Mouse (Mus musculus): ENCODE results near the gene Phf23. TPM values are rescaled to one million over a fixed set of nuclear protein-coding genes. Genes with fewer than 3 reads are reported as not detected.

The Phf23 gene
- polyA plus RNA-seq, 1 experiment, result not detected

GRCm38 (mm10) chr11:70029829-70030550 lies 34.4 kb downstream of the Phf23 start:
- WGBS, result 23% methylated on average over 11 of the region's 11 CpGs
- TF ChIP-seq CTCF (IDR thresholded peaks at IDR 0.05; ENCODE audit: insufficient read depth, low read depth, low read length), result no peak
- no peak for TF ChIP-seq POLR2A (IDR thresholded peaks at IDR 0.05; ENCODE audit: insufficient read depth, low read depth, low read length)
- Histone ChIP-seq H3K4me3 (ENCODE audit: insufficient read depth, low read depth, low read length) (peak overlapping the region; percentile 44), H3K27ac (ENCODE audit: insufficient read depth, low read depth, low read length) (peak overlapping the region; percentile 53; the same call in 1 of the 2 replicates), H3K4me1 (ENCODE audit: control insufficient read depth, insufficient read depth, low read length) (peaks cover 49% of the 10 kb centered on the region)

- 90% methylated on average over 28 of the region's 28 CpGs for WGBS
- Histone ChIP-seq H3K4me1 (ENCODE audit: control insufficient read depth, insufficient read depth, low read length) (peaks cover 46% of the 10 kb centered on the region), H3K4me3 (ENCODE audit: insufficient read depth, low read depth, low read length) (no peak overlapping the region), H3K27ac (ENCODE audit: insufficient read depth, low read depth, low read length) (no peak overlapping the region)
- TF ChIP-seq CTCF (IDR thresholded peaks at IDR 0.05; ENCODE audit: insufficient read depth, low read depth, low read length) (no peak), POLR2A (IDR thresholded peaks at IDR 0.05; ENCODE audit: insufficient read depth, low read depth, low read length) (no peak)
These were observed 35.2 kb downstream of the Phf23 start for GRCm38 (mm10) chr11:70030651-70031320.

- peaks cover 41% of the 10 kb centered on the region for H3K4me1 ChIP-seq (ENCODE audit: control insufficient read depth, insufficient read depth, low read length)
- WGBS, result 95% methylated on average over 11 of the region's 11 CpGs
- TF ChIP-seq POLR2A (IDR thresholded peaks at IDR 0.05; ENCODE audit: insufficient read depth, low read depth, low read length) (no peak), CTCF (IDR thresholded peaks at IDR 0.05; ENCODE audit: insufficient read depth, low read depth, low read length) (no peak)
- no peak overlapping the region for H3K4me3 ChIP-seq (ENCODE audit: insufficient read depth, low read depth, low read length)
- no peak overlapping the region for H3K27ac ChIP-seq (ENCODE audit: insufficient read depth, low read depth, low read length)
These were observed 35.7 kb downstream of the Phf23 start for GRCm38 (mm10) chr11:70031321-70031670.

- 57% methylated on average over 7 of the region's 7 CpGs for WGBS
- H3K4me3 ChIP-seq (ENCODE audit: insufficient read depth, low read depth, low read length), result no peak overlapping the region
- no peak overlapping the region for H3K27ac ChIP-seq (ENCODE audit: insufficient read depth, low read depth, low read length)
- H3K4me1 ChIP-seq (ENCODE audit: control insufficient read depth, insufficient read depth, low read length), result no peaks in the 10 kb centered on the region
- TF ChIP-seq CTCF (IDR thresholded peaks at IDR 0.05; ENCODE audit: insufficient read depth, low read depth, low read length) (no peak), POLR2A (IDR thresholded peaks at IDR 0.05; ENCODE audit: insufficient read depth, low read depth, low read length) (no peak)
These were observed 42.6 kb downstream of the Phf23 start for GRCm38 (mm10) chr11:70038174-70038573.

- no peak overlapping the region for H3K4me3 ChIP-seq (ENCODE audit: insufficient read depth, low read depth, low read length)
- H3K27ac ChIP-seq (ENCODE audit: insufficient read depth, low read depth, low read length), result no peak overlapping the region
- no peaks in the 10 kb centered on the region for H3K4me1 ChIP-seq (ENCODE audit: control insufficient read depth, insufficient read depth, low read length)
- TF ChIP-seq POLR2A (IDR thresholded peaks at IDR 0.05; ENCODE audit: insufficient read depth, low read depth, low read length), result no peak
- no peak for TF ChIP-seq CTCF (IDR thresholded peaks at IDR 0.05; ENCODE audit: insufficient read depth, low read depth, low read length)
- 92% methylated on average over 10 of the region's 10 CpGs for WGBS
These were observed 44.1 kb downstream of the Phf23 start for GRCm38 (mm10) chr11:70039631-70040030.

GRCm38 (mm10) chr11:70040184-70040583 lies 44.6 kb downstream of the Phf23 start:
- H3K27ac ChIP-seq (ENCODE audit: insufficient read depth, low read depth, low read length), result no peak overlapping the region
- TF ChIP-seq POLR2A (IDR thresholded peaks at IDR 0.05; ENCODE audit: insufficient read depth, low read depth, low read length), result no peak
- no peak for TF ChIP-seq CTCF (IDR thresholded peaks at IDR 0.05; ENCODE audit: insufficient read depth, low read depth, low read length)
- no peaks in the 10 kb centered on the region for H3K4me1 ChIP-seq (ENCODE audit: control insufficient read depth, insufficient read depth, low read length)
- WGBS, result 86% methylated on average over 7 of the region's 7 CpGs
- no peak overlapping the region for H3K4me3 ChIP-seq (ENCODE audit: insufficient read depth, low read depth, low read length)

- Histone ChIP-seq H3K27ac (ENCODE audit: insufficient read depth, low read depth, low read length) (no peak overlapping the region), H3K4me3 (ENCODE audit: insufficient read depth, low read depth, low read length) (no peak overlapping the region), H3K4me1 (ENCODE audit: control insufficient read depth, insufficient read depth, low read length) (no peaks in the 10 kb centered on the region)
- WGBS, result 81% methylated on average over 23 of the region's 23 CpGs
- TF ChIP-seq CTCF (IDR thresholded peaks at IDR 0.05; ENCODE audit: insufficient read depth, low read depth, low read length) (no peak), POLR2A (IDR thresholded peaks at IDR 0.05; ENCODE audit: insufficient read depth, low read depth, low read length) (no peak)
These were observed 46.9 kb downstream of the Phf23 start for GRCm38 (mm10) chr11:70042309-70043085.

GRCm38 (mm10) chr11:70043665-70044064 lies 48.1 kb downstream of the Phf23 start:
- WGBS, result 91% methylated on average over 7 of the region's 7 CpGs
- no peak overlapping the region for H3K4me3 ChIP-seq (ENCODE audit: insufficient read depth, low read depth, low read length)
- H3K4me1 ChIP-seq (ENCODE audit: control insufficient read depth, insufficient read depth, low read length), result no peaks in the 10 kb centered on the region
- TF ChIP-seq CTCF (IDR thresholded peaks at IDR 0.05; ENCODE audit: insufficient read depth, low read depth, low read length) (no peak), POLR2A (IDR thresholded peaks at IDR 0.05; ENCODE audit: insufficient read depth, low read depth, low read length) (no peak)
- no peak overlapping the region for H3K27ac ChIP-seq (ENCODE audit: insufficient read depth, low read depth, low read length)

GRCm38 (mm10) chr11:70045435-70045834 lies 49.9 kb downstream of the Phf23 start:
- Histone ChIP-seq H3K27ac (ENCODE audit: insufficient read depth, low read depth, low read length) (no peak overlapping the region), H3K4me1 (ENCODE audit: control insufficient read depth, insufficient read depth, low read length) (no peaks in the 10 kb centered on the region; the same call in 1 of the 2 replicates), H3K4me3 (ENCODE audit: insufficient read depth, low read depth, low read length) (no peak overlapping the region)
- 48% methylated on average over 9 of the region's 9 CpGs for WGBS
- TF ChIP-seq CTCF (IDR thresholded peaks at IDR 0.05; ENCODE audit: insufficient read depth, low read depth, low read length) (no peak), POLR2A (IDR thresholded peaks at IDR 0.05; ENCODE audit: insufficient read depth, low read depth, low read length) (no peak)
